Mouse (Mus musculus) C2C12 (cell line): ENCODE measurements around the gene Sorl1. TPM values are rescaled to one million over a fixed set of nuclear protein-coding genes. Genes with fewer than 3 reads are reported as not detected.

ENCODE experiments used
- H3K27me3 ChIP-seq: one replicate; pipeline ENCODE4 v1.6.1; 2011; ENCODE audit not compliant: control insufficient read depth, insufficient read depth, insufficient read length
- H3K36me3 ChIP-seq: one replicate; pipeline ENCODE4 v1.6.1; 2011; ENCODE audit not compliant: control insufficient read depth, insufficient read depth
- H3K4me3 ChIP-seq: one replicate; pipeline ENCODE4 v1.5.1; 2011; ENCODE audit warnings: mild to moderate bottlenecking, control low read depth; ENCODE audit not compliant: poor library complexity, insufficient read depth, severe bottlenecking
- H3K79me2 ChIP-seq: one replicate; pipeline ENCODE4 v1.6.1; 2011; ENCODE audit not compliant: control insufficient read depth, insufficient read depth
- H3K79me3 ChIP-seq: one replicate; pipeline ENCODE4 v1.6.1; 2011; ENCODE audit warnings: low read depth, control low read depth
- H3ac ChIP-seq: one replicate; pipeline ENCODE3; 2011; ENCODE audit warnings: low read depth; ENCODE audit not compliant: control insufficient read depth, insufficient read length
- CEBPB ChIP-seq: IDR thresholded peaks from one replicate; pipeline ENCODE4 v1.6.1; 2011; ENCODE audit warnings: low read depth, mild to moderate bottlenecking, control low read depth, moderate library complexity
- CTCF ChIP-seq: IDR thresholded peaks from one replicate; pipeline ENCODE4 v1.5.1; 2011; ENCODE audit not compliant: control insufficient read depth, insufficient read depth, insufficient read length
- FOSL1 ChIP-seq: IDR thresholded peaks from one replicate; pipeline ENCODE4 v1.8.0; 2011; ENCODE audit warnings: mild to moderate bottlenecking, low read length; ENCODE audit not compliant: poor library complexity, insufficient read depth, severe bottlenecking
- MAX ChIP-seq: IDR thresholded peaks from one replicate; pipeline ENCODE4 v1.6.1; 2011; ENCODE audit warnings: mild to moderate bottlenecking, control low read depth
- MYOD1 ChIP-seq: IDR thresholded peaks from one replicate; pipeline ENCODE4 v1.6.1; 2011; ENCODE audit warnings: low read depth; ENCODE audit not compliant: control insufficient read depth, insufficient read length
- MYOG ChIP-seq: IDR thresholded peaks from one replicate; pipeline ENCODE4 v1.6.1; 2011; ENCODE audit not compliant: control insufficient read depth, insufficient read length; ENCODE audit errors: extremely low read depth
- USF1 ChIP-seq: IDR thresholded peaks from one replicate; pipeline ENCODE4 v1.6.1; 2011; ENCODE audit warnings: low read depth, mild to moderate bottlenecking, control low read depth, moderate library complexity
- long read RNA-seq, 2 experiments: library from polyadenylated mRNA; unstranded; transcript quantifications; one replicate each; pipeline ENCODE4 v2.0.0; 2019 to 2020
- polyA plus RNA-seq: library from polyadenylated mRNA; unstranded; fragments of >200 nt; fragmentation: generic; extraction: Trizol; gene quantifications from one replicate; pipeline ENCODE4 v1.2.1, GENCODE M21; 2012; ENCODE audit warnings: missing spikeins

Sorl1 gene
- 0.02 TPM for polyA plus RNA-seq
- long read RNA-seq, experiment 1: 0 reads
- long read RNA-seq, experiment 2: 0 reads

GRCm38 (mm10) chr9:42123713-42124576, at the start of gene Sorl1:
TSS of gene Sorl1 (minus strand) at chr9:42124297.
- peaks cover 45% of the 10 kb centered on the region for H3K27me3 ChIP-seq
- no peak within 1 kb of the TSS for H3ac ChIP-seq
- H3K36me3 ChIP-seq: no peaks in the 10 kb centered on the region
- no peaks in the 10 kb centered on the region for H3K79me2 ChIP-seq
- H3K4me3 ChIP-seq: no peak within 1 kb of the TSS
- H3K79me3 ChIP-seq: no peaks in the 10 kb centered on the region
- TF ChIP-seq CTCF: no peak
- TF ChIP-seq USF1: no peak
- TF ChIP-seq MYOG: no peak
- no peak for TF ChIP-seq MYOD1
- TF ChIP-seq FOSL1: no peak
- no peak for TF ChIP-seq MAX
- TF ChIP-seq CEBPB: no peak

GRCm38 (mm10) chr9:42173781-42174180, 49.7 kb upstream of the Sorl1 start:
- TF ChIP-seq MYOG (no peak), MAX (no peak), USF1 (no peak), MYOD1 (no peak), FOSL1 (no peak), CTCF (no peak), CEBPB (no peak)
- no peaks in the 10 kb centered on the region for H3K79me3 ChIP-seq
- no peak overlapping the region for H3ac ChIP-seq
- no peaks in the 10 kb centered on the region for H3K36me3 ChIP-seq
- H3K27me3 ChIP-seq: peaks cover 7% of the 10 kb centered on the region
- no peak overlapping the region for H3K4me3 ChIP-seq
- H3K79me2 ChIP-seq: no peaks in the 10 kb centered on the region

DNA sequence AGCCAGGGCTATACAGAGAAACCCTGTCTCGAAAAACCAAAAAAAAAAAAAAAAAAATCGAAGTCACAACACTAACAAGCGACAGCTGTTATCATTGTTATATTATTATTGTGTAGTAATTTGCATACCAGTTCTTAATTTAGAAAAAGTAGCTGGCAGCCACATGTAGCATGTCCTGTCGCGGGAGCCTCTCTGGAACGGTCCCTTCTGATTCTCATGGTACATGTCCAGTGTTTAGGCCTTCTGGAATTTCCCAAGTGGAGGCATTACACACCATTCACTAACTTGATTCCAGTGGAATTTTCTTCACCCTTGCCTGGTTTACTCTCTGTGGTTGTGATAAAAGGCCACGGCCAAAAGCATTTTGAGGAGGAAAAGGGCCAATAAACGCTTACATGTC, 45.4 kb upstream of the Sorl1 start:
- Histone ChIP-seq H3K79me2 (no peaks in the 10 kb centered on the region), H3K36me3 (no peaks in the 10 kb centered on the region), H3K27me3 (peaks cover 7% of the 10 kb centered on the region), H3K4me3 (no peak overlapping the region), H3K79me3 (no peaks in the 10 kb centered on the region), H3ac (no peak overlapping the region)
- TF ChIP-seq MYOD1 (no peak), MYOG (no peak), USF1 (no peak), MAX (no peak)

- TF ChIP-seq CEBPB: no peak
- TF ChIP-seq MAX: no peak
- TF ChIP-seq MYOD1: no peak
- no peak for TF ChIP-seq MYOG
- TF ChIP-seq USF1: no peak
- no peak for TF ChIP-seq CTCF
- no peak for TF ChIP-seq FOSL1
- no peaks in the 10 kb centered on the region for H3K79me2 ChIP-seq
- H3K79me3 ChIP-seq: no peaks in the 10 kb centered on the region
- H3ac ChIP-seq: no peak overlapping the region
- H3K4me3 ChIP-seq: no peak overlapping the region
- H3K27me3 ChIP-seq: peaks cover 7% of the 10 kb centered on the region
- no peaks in the 10 kb centered on the region for H3K36me3 ChIP-seq
Measured at GRCm38 (mm10) chr9:42169025-42169424, 44.9 kb upstream of the Sorl1 start.

DNA sequence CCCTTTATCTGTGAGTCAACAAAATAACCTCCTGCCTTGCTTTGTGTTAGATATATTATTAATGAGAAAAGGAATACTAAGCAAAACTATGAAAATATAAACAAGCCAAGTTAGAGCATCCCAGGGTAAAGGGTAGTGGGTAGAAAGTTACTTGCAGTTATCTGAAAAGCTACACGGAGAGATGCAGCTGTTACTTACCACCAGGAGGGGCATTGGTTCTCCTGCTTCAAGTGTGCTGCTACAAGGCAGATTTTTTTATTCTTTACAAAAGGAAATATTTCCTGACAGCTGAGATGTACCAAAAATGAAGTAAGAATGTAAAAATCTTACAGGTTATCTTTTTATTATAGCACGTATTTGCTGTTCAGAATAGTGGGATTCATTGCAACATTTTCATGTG, 40.8 kb upstream of the Sorl1 start:
- no peak overlapping the region for H3K4me3 ChIP-seq
- H3K36me3 ChIP-seq: no peaks in the 10 kb centered on the region
- no peaks in the 10 kb centered on the region for H3K79me2 ChIP-seq
- no peak for TF ChIP-seq MAX
- TF ChIP-seq FOSL1: no peak
- TF ChIP-seq MYOG: no peak
- TF ChIP-seq CEBPB: no peak
- TF ChIP-seq USF1: no peak
- TF ChIP-seq MYOD1: no peak
- TF ChIP-seq CTCF: no peak
- no peak overlapping the region for H3ac ChIP-seq
- no peaks in the 10 kb centered on the region for H3K27me3 ChIP-seq
- H3K79me3 ChIP-seq: no peaks in the 10 kb centered on the region

- H3K4me3 ChIP-seq: no peak overlapping the region
- no peaks in the 10 kb centered on the region for H3K79me3 ChIP-seq
- no peaks in the 10 kb centered on the region for H3K79me2 ChIP-seq
- peaks cover 3% of the 10 kb centered on the region for H3K27me3 ChIP-seq
- no peaks in the 10 kb centered on the region for H3K36me3 ChIP-seq
- TF ChIP-seq MYOD1: no peak
- TF ChIP-seq CEBPB: no peak
- no peak overlapping the region for H3ac ChIP-seq
Measured at GRCm38 (mm10) chr9:42163011-42163410, 38.9 kb upstream of the Sorl1 start.
